Mouse (Mus musculus): Measurements from ENCODE around the gene Rad51b. TPM values are rescaled to one million over a fixed set of nuclear protein-coding genes. Genes with fewer than 3 reads are reported as not detected.

The Rad51b gene
- polyA plus RNA-seq, 1 experiment, result 13.8 TPM

DNA sequence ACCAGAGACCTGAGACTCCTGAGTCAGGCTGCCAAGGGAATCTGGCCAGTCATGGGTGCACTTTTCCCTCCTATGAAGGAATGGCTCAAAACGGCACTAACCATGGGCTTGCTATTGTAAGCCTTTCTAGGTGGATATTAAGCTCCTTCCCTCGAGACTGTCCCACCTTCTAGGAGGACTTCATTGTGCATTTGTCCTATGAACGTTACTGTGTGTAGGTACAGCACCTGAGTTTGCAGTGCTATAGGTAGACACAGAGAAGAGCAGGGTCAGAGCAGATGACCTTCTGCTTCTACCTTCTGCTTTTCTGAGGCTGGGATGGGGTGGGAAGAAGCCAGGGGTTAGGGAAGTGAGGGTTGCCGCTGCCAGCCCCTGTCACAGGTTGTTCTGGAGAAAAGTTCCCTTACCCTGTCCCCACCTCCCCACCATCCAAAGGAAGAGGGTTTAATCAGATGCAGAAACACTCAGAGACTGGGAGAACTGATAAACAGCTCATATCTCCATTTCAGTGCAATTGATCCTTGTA is 329.5 kb downstream of the Rad51b start:
- Histone ChIP-seq H3K36me3 (ENCODE audit: control insufficient read depth, insufficient read depth, low read length, poor library complexity, severe bottlenecking) (no peaks in the 10 kb centered on the region), H3K9ac (ENCODE audit: low read depth, poor library complexity, severe bottlenecking) (no peak overlapping the region), H3K4me1 (ENCODE audit: control insufficient read depth, insufficient read depth, low read length) (peaks cover 2% of the 10 kb centered on the region), H3K27me3 (ENCODE audit: control insufficient read depth, insufficient read depth, low read length, poor library complexity, severe bottlenecking) (no peaks in the 10 kb centered on the region), H3K4me3 (ENCODE audit: low read depth, low read length) (no peak overlapping the region), H3K27ac (ENCODE audit: insufficient read depth, low read length) (no peak overlapping the region), H3K9me3 (replicated peaks; ENCODE audit: control insufficient read depth, insufficient read depth, low read length, poor library complexity, severe bottlenecking) (no peaks in the 10 kb centered on the region)
- TF ChIP-seq POLR2A (IDR thresholded peaks at IDR 0.05; ENCODE audit: insufficient read depth, low read length) (no peak), CTCF (IDR thresholded peaks at IDR 0.05; ENCODE audit: low read depth, low read length) (no peak), EP300 (IDR thresholded peaks at IDR 0.05; ENCODE audit: insufficient read depth, low read depth, low read length) (no peak)

DNA sequence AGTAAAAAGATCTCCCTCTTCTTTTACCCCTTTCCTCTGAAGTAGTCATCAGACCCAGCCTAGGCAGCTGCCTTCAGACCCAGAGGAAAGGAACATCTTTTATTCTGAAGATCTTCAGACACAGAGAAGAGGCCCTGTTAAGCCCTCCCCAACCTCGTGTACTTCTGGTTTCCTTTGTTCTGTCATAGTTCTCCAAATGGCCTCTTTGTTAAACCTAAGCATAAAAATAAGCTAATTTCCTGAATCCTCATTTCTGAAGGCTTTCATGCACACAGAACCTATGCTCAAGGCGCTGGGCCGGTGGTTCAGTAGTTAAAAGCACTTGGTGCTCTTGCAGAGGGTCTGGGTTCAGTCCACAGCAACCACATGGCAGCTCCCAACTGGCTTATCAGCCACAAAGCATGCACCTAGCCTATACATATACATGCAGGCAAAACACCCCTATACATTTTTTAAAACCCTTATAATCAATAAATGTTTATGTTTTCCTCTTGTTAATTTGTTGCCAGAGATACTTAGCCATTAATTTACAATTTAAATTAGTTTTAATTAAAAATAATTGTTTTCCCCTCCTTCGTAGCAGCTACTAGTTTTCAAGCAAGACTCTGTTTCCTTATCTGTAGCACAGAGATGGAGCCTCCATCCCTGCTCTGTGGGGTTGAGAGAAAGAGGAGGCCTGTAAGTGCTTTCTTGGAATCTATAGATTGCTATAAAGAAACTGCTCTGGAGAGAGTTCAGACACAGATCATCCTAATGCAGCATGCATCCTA is 330.5 kb downstream of the Rad51b start:
- Histone ChIP-seq H3K4me3 (ENCODE audit: low read depth, low read length) (no peak overlapping the region), H3K27ac (ENCODE audit: insufficient read depth, low read length) (no peak overlapping the region), H3K4me1 (ENCODE audit: control insufficient read depth, insufficient read depth, low read length) (peaks cover 2% of the 10 kb centered on the region), H3K9ac (ENCODE audit: low read depth, poor library complexity, severe bottlenecking) (no peak overlapping the region), H3K27me3 (ENCODE audit: control insufficient read depth, insufficient read depth, low read length, poor library complexity, severe bottlenecking) (no peaks in the 10 kb centered on the region), H3K36me3 (ENCODE audit: control insufficient read depth, insufficient read depth, low read length, poor library complexity, severe bottlenecking) (no peaks in the 10 kb centered on the region), H3K9me3 (replicated peaks; ENCODE audit: control insufficient read depth, insufficient read depth, low read length, poor library complexity, severe bottlenecking) (no peaks in the 10 kb centered on the region)
- TF ChIP-seq POLR2A (IDR thresholded peaks at IDR 0.05; ENCODE audit: insufficient read depth, low read length) (no peak), CTCF (IDR thresholded peaks at IDR 0.05; ENCODE audit: low read depth, low read length) (no peak), EP300 (IDR thresholded peaks at IDR 0.05; ENCODE audit: insufficient read depth, low read depth, low read length) (no peak)

DNA sequence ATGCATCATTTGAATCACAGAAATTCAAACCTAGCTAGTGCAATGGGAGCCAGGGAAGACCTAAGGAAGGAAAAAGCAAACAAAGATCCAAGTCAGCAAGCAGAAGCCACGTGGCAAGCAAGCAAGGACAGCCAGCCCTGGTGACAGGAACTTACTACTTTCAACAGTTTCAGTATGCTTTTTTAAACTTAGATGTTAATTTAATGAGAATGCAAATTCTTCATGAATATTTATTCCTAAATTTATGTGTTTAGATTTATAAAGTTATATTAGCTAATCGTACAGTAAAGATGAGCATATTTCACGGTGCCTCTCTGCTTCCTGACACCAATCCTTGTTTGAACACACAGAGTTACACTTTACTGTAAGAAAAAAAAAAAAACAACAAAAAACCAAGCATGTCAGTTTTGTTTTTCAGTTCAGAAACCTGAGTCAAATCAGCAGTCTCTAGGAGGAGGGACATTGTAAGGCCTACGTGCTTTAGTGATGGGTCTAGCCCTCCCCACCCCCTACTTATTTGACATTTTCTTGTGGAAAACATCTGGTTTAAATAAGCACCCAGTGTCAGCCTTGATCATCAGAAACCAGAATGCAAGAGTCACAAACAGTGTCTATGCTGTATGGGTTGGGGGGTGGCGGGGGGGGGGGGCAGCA is 331.2 kb downstream of the Rad51b start:
- H3K27ac ChIP-seq (ENCODE audit: insufficient read depth, low read length), result no peak overlapping the region
- no peaks in the 10 kb centered on the region for H3K36me3 ChIP-seq (ENCODE audit: control insufficient read depth, insufficient read depth, low read length, poor library complexity, severe bottlenecking)
- TF ChIP-seq EP300 (IDR thresholded peaks at IDR 0.05; ENCODE audit: insufficient read depth, low read depth, low read length), result no peak
- TF ChIP-seq CTCF (IDR thresholded peaks at IDR 0.05; ENCODE audit: low read depth, low read length), result no peak
- no peak for TF ChIP-seq POLR2A (IDR thresholded peaks at IDR 0.05; ENCODE audit: insufficient read depth, low read length)
- H3K27me3 ChIP-seq (ENCODE audit: control insufficient read depth, insufficient read depth, low read length, poor library complexity, severe bottlenecking), result no peaks in the 10 kb centered on the region
- peaks cover 2% of the 10 kb centered on the region for H3K4me1 ChIP-seq (ENCODE audit: control insufficient read depth, insufficient read depth, low read length)
- no peak overlapping the region for H3K4me3 ChIP-seq (ENCODE audit: low read depth, low read length)
- no peaks in the 10 kb centered on the region for H3K9me3 ChIP-seq (replicated peaks; ENCODE audit: control insufficient read depth, insufficient read depth, low read length, poor library complexity, severe bottlenecking)
- no peak overlapping the region for H3K9ac ChIP-seq (ENCODE audit: low read depth, poor library complexity, severe bottlenecking)

DNA sequence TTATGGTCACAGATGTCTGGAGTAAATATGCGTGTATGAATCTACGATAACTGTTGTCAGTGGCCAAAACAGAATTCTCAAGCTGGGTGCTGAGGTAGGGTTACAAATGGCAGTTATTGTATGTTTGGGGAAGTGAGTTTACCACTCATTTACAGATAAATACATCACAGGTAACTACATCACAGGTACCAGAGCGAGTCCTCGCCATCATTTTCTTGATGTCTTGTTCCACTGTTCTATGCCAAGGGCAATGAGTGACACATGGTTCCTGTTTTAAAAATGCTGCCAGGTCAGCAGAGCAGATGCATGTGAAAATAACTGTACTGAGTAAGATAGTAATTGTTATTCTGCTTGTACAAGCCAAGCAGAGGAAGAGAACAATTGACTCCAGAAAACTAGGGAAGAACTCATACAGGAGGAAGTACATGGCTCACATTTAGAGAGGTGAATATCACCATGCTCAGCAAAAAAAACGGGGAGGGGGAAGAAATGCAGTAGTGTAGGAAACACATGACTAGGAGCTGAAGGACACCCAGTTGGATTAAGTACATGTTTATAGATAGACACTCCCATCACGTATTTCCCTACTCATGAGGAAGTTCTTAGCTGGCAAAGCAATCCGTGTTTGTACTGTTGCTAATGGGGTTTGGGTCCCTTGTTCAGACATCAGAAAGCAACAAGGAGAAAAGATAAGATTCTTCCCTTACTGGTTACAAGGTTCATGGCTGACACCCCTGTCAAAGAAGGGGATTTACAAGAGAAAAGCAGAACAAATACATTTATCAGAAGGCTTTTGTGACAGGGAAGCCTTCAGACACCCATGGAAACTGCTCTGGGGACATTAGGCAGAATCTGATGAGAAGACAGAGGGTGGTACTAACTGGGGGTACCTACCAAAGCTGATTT is 333.1 kb downstream of the Rad51b start:
- Histone ChIP-seq H3K9me3 (replicated peaks; ENCODE audit: control insufficient read depth, insufficient read depth, low read length, poor library complexity, severe bottlenecking) (no peaks in the 10 kb centered on the region), H3K4me1 (ENCODE audit: control insufficient read depth, insufficient read depth, low read length) (peaks cover 2% of the 10 kb centered on the region), H3K36me3 (ENCODE audit: control insufficient read depth, insufficient read depth, low read length, poor library complexity, severe bottlenecking) (no peaks in the 10 kb centered on the region), H3K9ac (ENCODE audit: low read depth, poor library complexity, severe bottlenecking) (no peak overlapping the region), H3K27ac (ENCODE audit: insufficient read depth, low read length) (no peak overlapping the region), H3K27me3 (ENCODE audit: control insufficient read depth, insufficient read depth, low read length, poor library complexity, severe bottlenecking) (no peaks in the 10 kb centered on the region), H3K4me3 (ENCODE audit: low read depth, low read length) (no peak overlapping the region)
- TF ChIP-seq POLR2A (IDR thresholded peaks at IDR 0.05; ENCODE audit: insufficient read depth, low read length) (no peak), EP300 (IDR thresholded peaks at IDR 0.05; ENCODE audit: insufficient read depth, low read depth, low read length) (no peak), CTCF (IDR thresholded peaks at IDR 0.05; ENCODE audit: low read depth, low read length) (no peak)

DNA sequence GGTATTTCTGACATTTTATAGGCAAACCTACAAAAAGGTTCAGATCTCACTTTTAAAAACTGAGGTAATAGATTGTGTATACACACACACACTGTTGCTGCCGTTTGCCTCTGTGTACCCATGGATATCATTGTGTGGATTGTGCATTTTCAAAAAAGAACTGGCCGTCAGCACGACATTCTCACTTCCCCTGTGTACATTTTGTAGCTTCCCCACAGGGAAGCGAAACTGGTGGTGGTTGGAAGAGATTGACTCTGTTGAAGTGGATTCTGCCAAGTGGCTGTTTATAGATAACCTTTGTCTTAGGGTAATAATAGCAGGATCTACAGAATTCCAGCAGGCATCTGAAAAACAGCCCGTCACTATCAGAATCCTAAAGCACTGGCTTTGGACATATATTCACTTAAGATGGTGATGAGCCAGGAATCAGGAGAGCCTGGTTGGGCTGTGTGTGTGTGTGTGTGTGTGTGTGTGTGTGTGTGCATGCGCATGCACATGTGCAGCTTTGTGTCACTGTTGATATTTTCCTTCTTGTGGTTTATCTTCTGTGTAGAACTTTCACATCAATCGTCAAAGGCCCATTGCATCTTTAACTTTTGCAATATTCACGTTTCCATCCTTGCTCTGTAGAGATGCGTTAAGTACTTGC is 336.5 kb downstream of the Rad51b start:
- H3K4me1 ChIP-seq (ENCODE audit: control insufficient read depth, insufficient read depth, low read length), result no peaks in the 10 kb centered on the region
- H3K4me3 ChIP-seq (ENCODE audit: low read depth, low read length), result no peak overlapping the region
- H3K9ac ChIP-seq (ENCODE audit: low read depth, poor library complexity, severe bottlenecking), result no peak overlapping the region
- no peaks in the 10 kb centered on the region for H3K27me3 ChIP-seq (ENCODE audit: control insufficient read depth, insufficient read depth, low read length, poor library complexity, severe bottlenecking)
- H3K27ac ChIP-seq (ENCODE audit: insufficient read depth, low read length), result no peak overlapping the region
- H3K9me3 ChIP-seq (replicated peaks; ENCODE audit: control insufficient read depth, insufficient read depth, low read length, poor library complexity, severe bottlenecking), result no peaks in the 10 kb centered on the region
- no peak for TF ChIP-seq EP300 (IDR thresholded peaks at IDR 0.05; ENCODE audit: insufficient read depth, low read depth, low read length)
- TF ChIP-seq CTCF (IDR thresholded peaks at IDR 0.05; ENCODE audit: low read depth, low read length), result no peak
- TF ChIP-seq POLR2A (IDR thresholded peaks at IDR 0.05; ENCODE audit: insufficient read depth, low read length), result no peak
- H3K36me3 ChIP-seq (ENCODE audit: control insufficient read depth, insufficient read depth, low read length, poor library complexity, severe bottlenecking), result no peaks in the 10 kb centered on the region
